Mouse (Mus musculus) erythroblast, embryonic 14.5 days (primary cell): ENCODE data around the gene Gnb1l. TPM values are rescaled to one million over a fixed set of nuclear protein-coding genes. Genes with fewer than 3 reads are reported as not detected.
"Not testable (repeated sequence)": the region's sequence is repeated elsewhere in the genome, so short reads cannot be mapped to it uniquely, and the experiment has no call there.

Source experiments
- H3K27me3 ChIP-seq: 2 replicates; pipeline ENCODE4 v1.6.1; 2012; ENCODE audit warnings: inconsistent platforms; ENCODE audit not compliant: control insufficient read depth
- H3K36me3 ChIP-seq: 2 replicates; pipeline ENCODE4 v1.6.1; 2012; ENCODE audit warnings: mild to moderate bottlenecking, inconsistent platforms; ENCODE audit not compliant: control insufficient read depth
- H3K4me1 ChIP-seq: 2 replicates; pipeline ENCODE4 v1.6.1; 2012; ENCODE audit warnings: inconsistent platforms; ENCODE audit not compliant: control insufficient read depth
- H3K4me3 ChIP-seq: replicated peaks from 2 replicates; pipeline ENCODE3; 2012; ENCODE audit warnings: moderate library complexity, mild to moderate bottlenecking, inconsistent platforms
- H3K9me3 ChIP-seq: 2 replicates; pipeline ENCODE4 v1.6.1; 2012; ENCODE audit warnings: low read length, inconsistent platforms, mixed read lengths; ENCODE audit not compliant: control insufficient read depth
- GATA1 ChIP-seq: IDR thresholded peaks from 2 replicates; pipeline ENCODE4 v1.6.1; 2012; ENCODE audit warnings: low read length, inconsistent platforms, mixed read lengths
- TAL1 ChIP-seq: IDR thresholded peaks from 3 replicates; pipeline ENCODE4 v1.6.1; 2012; ENCODE audit warnings: low read length, inconsistent platforms, mixed read lengths
- polyA plus RNA-seq: library from polyadenylated mRNA; stranded (reverse); fragments of >175 nt; gene quantifications from 2 replicates; pipeline ENCODE4 v1.2.3, GENCODE M21; 2012

The Gnb1l gene
- polyA plus RNA-seq, 1 experiment, result 0.64 TPM

DNA sequence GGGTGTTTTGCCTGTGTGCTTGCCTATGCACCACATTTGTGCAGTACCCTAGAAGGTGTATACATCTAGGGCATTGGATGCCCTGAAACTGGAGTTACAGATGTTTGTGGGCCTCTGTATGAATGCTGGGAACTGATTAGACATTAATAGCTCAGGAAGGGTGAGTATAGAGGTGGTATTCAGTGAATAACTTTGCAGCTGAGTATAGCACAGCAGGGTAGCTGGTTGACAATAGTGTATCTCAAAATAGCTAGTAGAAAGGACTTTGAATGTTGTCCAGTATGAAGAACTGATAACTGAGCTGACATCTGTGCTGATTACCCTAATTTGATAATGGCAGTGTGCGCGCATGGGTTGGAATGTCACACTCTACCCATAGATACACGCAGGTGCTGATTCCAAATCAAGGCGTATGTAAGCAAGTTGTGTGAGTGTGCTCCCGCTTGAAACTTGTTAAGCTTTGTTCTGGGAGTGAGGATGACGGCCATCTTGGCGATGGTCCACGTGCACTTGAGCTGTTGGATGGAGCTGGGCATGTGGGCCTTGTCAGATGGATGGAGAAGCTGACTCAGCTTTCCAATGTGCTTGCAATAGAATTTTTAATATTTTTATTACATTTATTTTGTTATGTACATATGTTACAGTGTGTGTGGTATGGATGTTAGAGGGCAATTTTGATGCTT is 25.2 kb downstream of the Gnb1l start:
- no peaks in the 10 kb centered on the region for H3K36me3 ChIP-seq
- no peaks in the 10 kb centered on the region for H3K9me3 ChIP-seq
- H3K27me3 ChIP-seq, result no peaks in the 10 kb centered on the region
- TF ChIP-seq TAL1 (no peak), GATA1 (no peak)
- no peak overlapping the region for H3K4me3 ChIP-seq
- no peaks in the 10 kb centered on the region for H3K4me1 ChIP-seq

DNA sequence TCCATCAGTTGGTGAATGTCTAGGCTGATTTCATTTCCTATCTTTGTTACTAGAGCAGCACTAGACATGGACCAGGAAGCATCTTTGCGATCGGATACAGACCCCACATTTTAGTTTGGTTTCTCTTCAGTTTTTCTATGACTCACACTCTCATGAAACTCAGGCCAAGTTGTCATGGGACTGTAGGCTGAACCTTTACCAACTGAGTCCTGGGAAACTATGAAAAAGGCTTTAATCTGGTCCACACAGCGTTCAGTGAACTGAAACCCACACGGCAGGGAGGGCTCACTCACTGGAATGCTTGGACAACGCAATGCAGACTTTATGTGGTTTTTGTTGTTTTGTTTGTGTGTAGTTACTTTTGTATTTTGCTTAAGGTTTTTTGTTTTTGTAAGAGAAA is 30.1 kb downstream of the Gnb1l start:
- H3K36me3 ChIP-seq, result no peaks in the 10 kb centered on the region
- TF ChIP-seq TAL1, result no peak
- no peak for TF ChIP-seq GATA1
- no peaks in the 10 kb centered on the region for H3K9me3 ChIP-seq
- H3K4me3 ChIP-seq, result no peak overlapping the region
- H3K4me1 ChIP-seq, result no peaks in the 10 kb centered on the region
- H3K27me3 ChIP-seq, result no peaks in the 10 kb centered on the region

DNA sequence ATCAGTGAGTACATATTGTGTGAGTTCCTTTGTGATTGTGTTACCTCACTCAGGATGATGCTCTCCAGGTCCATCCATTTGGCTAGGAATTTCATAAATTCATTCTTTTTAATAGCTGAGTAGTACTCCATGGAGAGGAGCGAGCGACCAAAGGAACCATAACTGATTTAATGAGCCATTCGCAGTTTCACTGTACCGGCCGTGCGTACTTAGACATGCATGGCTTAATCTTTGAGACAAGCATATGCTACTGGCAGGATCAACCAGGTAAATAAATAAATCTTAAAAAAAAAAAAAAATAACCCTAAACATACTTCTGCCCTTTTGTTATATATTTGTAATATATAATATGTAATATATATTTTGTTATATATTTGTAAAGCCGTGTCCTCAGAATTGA is 34.5 kb downstream of the Gnb1l start:
- not testable (repeated sequence) for H3K4me1 ChIP-seq, H3K4me3 ChIP-seq

DNA sequence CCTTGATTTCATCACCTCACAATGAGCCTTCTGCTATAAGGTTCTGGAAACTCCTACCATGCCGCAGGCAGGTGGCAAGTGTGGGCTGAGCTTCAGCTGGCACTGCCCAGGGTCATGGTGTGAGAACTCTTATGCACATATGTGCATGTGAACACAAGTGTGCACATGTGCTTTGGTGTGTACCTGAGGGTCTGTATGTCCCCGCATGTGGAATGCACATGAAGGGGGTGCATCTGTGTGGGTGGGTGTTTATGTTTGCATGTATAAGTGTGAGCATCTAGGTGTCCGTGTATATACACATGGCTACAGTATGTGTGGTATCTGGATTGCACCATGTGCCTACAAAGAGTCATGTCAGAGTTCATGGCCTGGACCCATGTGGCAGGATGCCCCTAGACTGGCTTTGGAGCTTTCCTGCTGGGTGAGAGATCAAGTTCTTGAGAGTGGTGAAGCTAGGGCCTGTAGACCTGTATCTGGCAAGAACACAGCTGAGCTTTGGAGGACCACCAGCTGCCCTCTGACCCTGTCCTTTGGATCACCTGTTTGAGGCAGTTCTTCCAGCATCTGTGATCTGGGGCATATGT is 39.0 kb downstream of the Gnb1l start:
- Histone ChIP-seq H3K4me1 (no peaks in the 10 kb centered on the region; the same call in 1 of the 2 replicates), H3K4me3 (no peak overlapping the region), H3K27me3 (no peaks in the 10 kb centered on the region), H3K9me3 (no peaks in the 10 kb centered on the region), H3K36me3 (no peaks in the 10 kb centered on the region; the same call in 1 of the 2 replicates)
- TF ChIP-seq GATA1 (no peak), TAL1 (no peak)

More for the DNA sequence above, 34.5 kb downstream of the Gnb1l start:
- H3K27me3 ChIP-seq, H3K9me3 ChIP-seq, H3K36me3 ChIP-seq: not testable (repeated sequence)

DNA sequence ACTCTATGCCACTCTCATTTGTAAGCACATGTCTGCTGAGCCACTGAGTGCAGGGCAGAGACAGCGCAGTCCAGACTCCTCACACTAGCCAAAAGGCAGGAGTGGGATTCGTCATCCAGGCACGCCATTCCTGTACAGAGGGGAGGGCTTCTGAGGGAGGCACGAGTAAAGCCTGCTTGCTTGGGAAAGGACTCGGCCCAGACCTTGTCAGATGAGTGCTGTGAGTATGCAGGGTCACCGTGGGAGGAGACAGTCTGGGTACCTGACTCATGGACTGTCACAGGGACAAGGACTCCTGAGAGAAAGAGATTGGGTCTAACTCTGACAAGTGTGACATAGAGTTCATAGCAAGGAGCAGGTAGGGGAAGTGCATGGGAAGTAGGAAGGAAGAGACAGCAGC is 40.8 kb downstream of the Gnb1l start:
- Histone ChIP-seq H3K36me3 (peaks cover 4% of the 10 kb centered on the region), H3K9me3 (no peaks in the 10 kb centered on the region), H3K27me3 (no peaks in the 10 kb centered on the region), H3K4me3 (no peak overlapping the region), H3K4me1 (no peaks in the 10 kb centered on the region; the same call in 1 of the 2 replicates)
- TF ChIP-seq TAL1, result no peak

DNA sequence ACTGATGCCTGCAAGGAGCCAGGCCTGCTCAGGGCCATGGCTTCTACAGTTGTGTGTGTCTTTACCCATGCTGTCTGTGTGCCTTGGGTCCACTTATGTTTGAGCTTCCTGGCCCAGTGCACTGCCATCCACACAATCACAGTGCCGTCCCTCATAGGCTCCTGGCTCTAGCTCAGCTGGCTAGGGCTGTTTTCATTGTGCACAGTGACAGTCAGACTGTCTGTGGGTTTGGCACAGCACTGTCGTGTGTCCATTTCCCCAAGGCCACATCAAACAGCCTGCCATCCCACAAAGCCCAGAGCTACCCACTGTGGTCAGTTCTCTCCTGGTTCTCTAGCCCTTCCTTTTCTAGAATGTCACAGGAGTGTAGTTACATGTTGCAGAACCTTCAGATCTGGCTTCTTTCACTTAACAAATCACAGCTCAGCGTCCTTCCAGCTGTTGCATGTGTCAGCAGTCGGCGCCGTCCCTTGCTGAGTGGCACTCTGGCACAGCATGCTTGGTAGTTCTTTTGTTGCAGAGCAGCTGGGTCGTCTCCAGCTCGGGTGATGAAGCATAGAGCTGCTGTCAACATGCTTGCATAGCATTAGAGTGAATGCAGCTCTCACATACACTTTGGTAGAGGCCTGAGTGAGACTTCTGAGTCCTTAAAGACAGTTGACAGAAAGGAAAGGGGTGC is 44.8 kb downstream of the Gnb1l start:
- no peaks in the 10 kb centered on the region; the same call in 1 of the 2 replicates for H3K4me1 ChIP-seq
- no peaks in the 10 kb centered on the region for H3K9me3 ChIP-seq
- TF ChIP-seq GATA1 (no peak), TAL1 (no peak)
- H3K4me3 ChIP-seq, result no peak overlapping the region
- H3K27me3 ChIP-seq, result no peaks in the 10 kb centered on the region
- H3K36me3 ChIP-seq, result peaks cover 4% of the 10 kb centered on the region

DNA sequence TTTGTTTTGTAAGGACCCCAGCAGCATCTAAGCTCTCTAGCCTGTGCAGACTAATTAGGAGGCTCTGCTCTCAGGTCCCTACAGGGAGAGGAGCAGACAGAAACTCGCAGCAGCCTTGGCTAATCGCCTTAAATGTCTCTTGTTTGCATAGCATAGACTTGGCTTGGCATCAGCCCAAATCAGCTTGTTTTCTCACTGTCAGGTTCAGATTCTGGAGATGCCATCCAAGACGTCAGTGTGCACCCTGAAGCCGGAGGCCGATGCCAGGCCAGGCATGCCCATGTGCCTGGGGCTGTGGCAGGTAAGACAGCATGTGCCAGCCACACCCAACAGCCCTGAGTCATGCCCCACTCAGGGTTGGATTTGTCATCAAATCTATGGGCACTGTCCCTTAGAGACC is 49.4 kb downstream of the Gnb1l start:
- Histone ChIP-seq H3K36me3 (peaks cover 4% of the 10 kb centered on the region), H3K27me3 (no peaks in the 10 kb centered on the region), H3K9me3 (no peaks in the 10 kb centered on the region), H3K4me3 (no peak overlapping the region), H3K4me1 (no peaks in the 10 kb centered on the region)
- TF ChIP-seq TAL1, result no peak
- TF ChIP-seq GATA1, result no peak

DNA sequence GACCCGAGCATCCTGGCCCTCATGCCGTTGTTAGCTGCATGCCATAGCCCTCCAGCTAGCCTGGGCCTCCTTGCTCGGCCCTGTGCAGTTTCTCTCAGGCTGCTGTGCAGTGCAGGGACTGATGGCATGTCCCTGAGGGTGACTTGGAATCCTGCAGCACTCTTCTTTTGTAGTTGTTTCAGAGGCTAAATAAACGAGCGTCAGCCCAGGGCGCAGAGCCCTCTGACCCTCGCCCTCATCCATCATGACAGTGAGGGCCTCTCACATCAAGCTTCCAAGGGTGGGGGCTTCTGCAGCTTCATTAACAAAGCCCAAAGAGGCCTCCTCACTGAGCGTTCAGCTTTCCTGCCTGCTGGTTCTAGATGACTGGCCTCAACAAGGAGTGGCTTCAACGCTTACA is 53.1 kb downstream of the Gnb1l start:
- H3K36me3 ChIP-seq, result no peaks in the 10 kb centered on the region; the same call in 1 of the 2 replicates

DNA sequence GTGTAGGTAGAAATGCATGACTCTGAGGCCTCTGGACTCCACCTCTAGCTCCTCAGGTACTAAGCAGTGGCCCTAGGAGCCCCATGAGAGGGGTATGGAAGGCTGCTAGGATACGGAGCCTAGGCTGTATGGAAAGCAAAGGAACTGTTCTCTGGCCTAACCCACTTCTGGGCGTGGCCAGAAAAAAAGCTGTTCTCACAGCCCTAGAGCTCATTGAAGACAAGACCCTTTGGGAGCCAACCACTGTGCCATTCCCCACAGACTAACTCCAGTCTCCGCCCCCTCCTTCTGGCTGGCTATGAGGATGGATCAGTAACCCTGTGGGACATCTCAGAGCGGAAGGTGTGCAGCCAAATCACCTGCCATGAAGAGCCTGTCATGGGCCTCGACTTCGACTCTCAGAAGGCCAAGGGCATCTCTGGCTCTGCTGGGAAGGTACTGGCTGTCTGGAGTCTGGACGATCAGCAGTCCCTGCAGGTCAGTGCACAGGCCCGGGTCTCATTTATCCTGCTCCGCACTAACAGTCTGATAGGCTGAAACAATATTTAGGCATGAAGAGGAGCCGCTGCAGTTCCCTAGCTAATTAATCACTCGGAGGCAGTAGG is 53.7 kb downstream of the Gnb1l start:
- no peaks in the 10 kb centered on the region for H3K27me3 ChIP-seq
- TF ChIP-seq GATA1 (no peak), TAL1 (no peak)
- H3K9me3 ChIP-seq, result no peaks in the 10 kb centered on the region
- no peaks in the 10 kb centered on the region; the same call in 1 of the 2 replicates for H3K36me3 ChIP-seq
- no peaks in the 10 kb centered on the region for H3K4me1 ChIP-seq
- no peak overlapping the region for H3K4me3 ChIP-seq

More for the DNA sequence above, 53.1 kb downstream of the Gnb1l start:
- H3K4me3 ChIP-seq, result no peak overlapping the region
- no peaks in the 10 kb centered on the region for H3K27me3 ChIP-seq
- H3K4me1 ChIP-seq, result no peaks in the 10 kb centered on the region
- H3K9me3 ChIP-seq, result no peaks in the 10 kb centered on the region
- TF ChIP-seq TAL1 (no peak), GATA1 (no peak)
